ENCODE assay signal across 23 mouse cellular contexts in the genomic region with DNA sequence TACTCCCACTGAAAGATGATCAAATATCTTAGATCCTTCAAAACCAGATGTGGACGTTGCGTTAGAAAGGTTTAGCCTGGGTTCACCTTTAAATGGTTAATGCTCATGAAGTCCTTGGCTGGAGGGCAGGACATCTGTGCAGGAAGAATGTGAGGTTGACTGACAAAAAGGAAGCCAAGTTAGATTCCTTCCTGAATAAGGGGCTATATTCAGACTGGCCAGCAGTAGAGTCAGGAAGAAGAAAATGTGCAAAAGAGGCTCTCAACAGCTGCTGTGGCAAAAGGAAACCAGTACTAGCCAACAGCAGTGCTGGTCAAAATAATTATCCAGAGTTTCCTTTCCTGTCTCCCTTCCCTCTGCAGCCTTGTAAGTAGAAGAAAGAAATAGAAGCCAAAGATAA.
DNase-seq lines count a peak whose midpoint lies in the region; ATAC-seq and TF ChIP-seq lines count a peak whose summit lies in the region.
"Had no signal": no experiment of that assay in that cellular context is flagged by ENCODE, and none has a peak within 500 bp of the region (broad histone marks: within the 10 kb centered on the region; RNA-seq: fewer than 3 reads in every experiment).

No protein-coding gene starts in this region.

- TF ChIP-seq EP300 in heart, postnatal 0 days (IDR thresholded peaks at IDR 0.05; ENCODE audit: low read depth), result no peak

- no peaks in the 10 kb centered on the region for H3K36me3 ChIP-seq in kidney, postnatal 0 days (ENCODE audit: insufficient read depth, low read length)
- no peaks in the 10 kb centered on the region for H3K36me3 ChIP-seq in heart, postnatal 0 days (replicated peaks; ENCODE audit: control insufficient read depth, insufficient read depth, low read length)
- H3K36me3 ChIP-seq in liver, embryonic 11.5 days (ENCODE audit: control insufficient read depth, insufficient read depth, low read length), result no peaks in the 10 kb centered on the region
- H3K36me3 ChIP-seq: forebrain, embryonic 15.5 days; hindbrain, embryonic 12.5 days; limb, embryonic 12.5 days; liver, embryonic 12.5 days; midbrain, embryonic 12.5 days; neural tube, embryonic 15.5 days had no signal

- no peak for DNase-seq in gastrocnemius, adult 2 months
- no peak for DNase-seq in gastrocnemius, adult 8-10 months (ENCODE audit: low spot score in 2 of 2)
- peak; percentile 7 to 47 for DNase-seq in heart, adult 9 months (ENCODE audit: low spot score in 2 of 2)
- DNase-seq in heart, postnatal 25 days (ENCODE audit: low spot score), result no peak
- peak; percentile 15 for DNase-seq in kidney, postnatal 0 days (ENCODE audit: low spot score)
- no peak for DNase-seq in kidney, postnatal 25 days
- peak; percentile 8 for DNase-seq in heart, postnatal 0 days (ENCODE audit: low spot score)
- DNase-seq in liver, embryonic 11.5 days (ENCODE audit: low spot score), result no peak
- DNase-seq: adrenal gland, postnatal 14 days; cerebellum, adult 9-10 months; kidney, postnatal 10 days; lung, adult 18-20 months; right cerebral cortex, adult 18-20 months; right cerebral cortex, postnatal 4 days; thymus, adult 18-20 months; thymus, postnatal 36 days had no signal

- intact Hi-C loops in gastrocnemius, adult 2 months (cut with DNase I), result no loop called here
- intact Hi-C loops in heart, postnatal 25 days (cut with DNase I), result no loop called here

- no peaks in the 10 kb centered on the region for H3K27me3 ChIP-seq in kidney, postnatal 0 days (ENCODE audit: insufficient read depth, low read length)
- no peaks in the 10 kb centered on the region for H3K27me3 ChIP-seq in heart, postnatal 0 days (ENCODE audit: control insufficient read depth, insufficient read depth, low read length)
- no peaks in the 10 kb centered on the region for H3K27me3 ChIP-seq in liver, embryonic 11.5 days (replicated peaks; ENCODE audit: control insufficient read depth, insufficient read depth, low read length)
- H3K27me3 ChIP-seq: forebrain, embryonic 15.5 days; hindbrain, embryonic 12.5 days; limb, embryonic 12.5 days; liver, embryonic 12.5 days; midbrain, embryonic 12.5 days; neural tube, embryonic 15.5 days had no signal

- TF ChIP-seq CTCF in gastrocnemius, adult 2 months (IDR thresholded peaks at IDR 0.05), result no peak
- TF ChIP-seq CTCF in kidney, postnatal 0 days (IDR thresholded peaks at IDR 0.05; ENCODE audit: low read depth), result no peak
- TF ChIP-seq CTCF in heart, postnatal 0 days (IDR thresholded peaks at IDR 0.05; ENCODE audit: low read depth), result no peak

- 65% methylated on average over 2 of the region's 2 CpGs for WGBS in kidney, postnatal 0 days
- 66% methylated on average over 2 of the region's 2 CpGs for WGBS in heart, postnatal 0 days
- 61% methylated on average over 2 of the region's 2 CpGs for WGBS in liver, embryonic 11.5 days

- H3K4me1 ChIP-seq in kidney, postnatal 0 days (replicated peaks; ENCODE audit: insufficient read depth, low read length), result no peaks in the 10 kb centered on the region
- H3K4me1 ChIP-seq in heart, postnatal 0 days (ENCODE audit: control insufficient read depth, insufficient read depth), result no peaks in the 10 kb centered on the region
- H3K4me1 ChIP-seq in liver, embryonic 11.5 days (replicated peaks; ENCODE audit: control insufficient read depth, insufficient read depth, low read length), result no peaks in the 10 kb centered on the region
- H3K4me1 ChIP-seq: forebrain, embryonic 15.5 days; hindbrain, embryonic 12.5 days; liver, embryonic 12.5 days; midbrain, embryonic 12.5 days; neural tube, embryonic 15.5 days had no signal

- ATAC-seq in kidney, postnatal 0 days (replicated peaks; ENCODE audit: low FRiP score, low read depth), result no peak
- ATAC-seq in heart, postnatal 0 days (ENCODE audit: insufficient read depth, low read depth), result no peak
- ATAC-seq in liver, embryonic 11.5 days (replicated peaks; ENCODE audit: low FRiP score), result no peak
- ATAC-seq: CD4-positive, CD25-positive, alpha-beta regulatory T cell, adult 4 months; forebrain, embryonic 15.5 days; liver, embryonic 12.5 days had no signal

- H3K27ac ChIP-seq in gastrocnemius, adult 2 months, result peak overlapping the region; percentile 43
- no peak overlapping the region for H3K27ac ChIP-seq in kidney, postnatal 0 days
- no peak overlapping the region for H3K27ac ChIP-seq in heart, postnatal 0 days (ENCODE audit: low read depth)
- H3K27ac ChIP-seq in liver, embryonic 11.5 days (ENCODE audit: low read depth, low read length), result no peak overlapping the region
- H3K27ac ChIP-seq: forebrain, embryonic 15.5 days; hindbrain, embryonic 12.5 days; limb, embryonic 12.5 days; liver, embryonic 12.5 days; midbrain, embryonic 12.5 days; neural tube, embryonic 15.5 days had no signal

- H3K9ac ChIP-seq in kidney, postnatal 0 days (ENCODE audit: low read depth, low read length), result no peak overlapping the region
- no peak overlapping the region for H3K9ac ChIP-seq in heart, postnatal 0 days (replicated peaks; ENCODE audit: low read depth, low read length)
- H3K9ac ChIP-seq in liver, embryonic 11.5 days (ENCODE audit: low read depth, low read length), result no peak overlapping the region
- H3K9ac ChIP-seq: forebrain, embryonic 15.5 days; hindbrain, embryonic 12.5 days; limb, embryonic 12.5 days; liver, embryonic 12.5 days; midbrain, embryonic 12.5 days; neural tube, embryonic 15.5 days had no signal

- no peak overlapping the region for H3K4me2 ChIP-seq in kidney, postnatal 0 days (ENCODE audit: low read length)
- no peak overlapping the region for H3K4me2 ChIP-seq in heart, postnatal 0 days (ENCODE audit: low read depth, low read length)
- no peak overlapping the region for H3K4me2 ChIP-seq in liver, embryonic 11.5 days
- H3K4me2 ChIP-seq: forebrain, embryonic 15.5 days; hindbrain, embryonic 12.5 days; limb, embryonic 12.5 days; liver, embryonic 12.5 days; midbrain, embryonic 12.5 days; neural tube, embryonic 15.5 days had no signal

- no peak overlapping the region for H3K4me3 ChIP-seq in gastrocnemius, adult 2 months
- no peak overlapping the region for H3K4me3 ChIP-seq in kidney, postnatal 0 days (replicated peaks; ENCODE audit: low read depth, low read length)
- no peak overlapping the region for H3K4me3 ChIP-seq in heart, postnatal 0 days (ENCODE audit: low read depth, low read length)
- H3K4me3 ChIP-seq in liver, embryonic 11.5 days (ENCODE audit: low read depth, low read length), result no peak overlapping the region
- H3K4me3 ChIP-seq: forebrain, embryonic 15.5 days; hindbrain, embryonic 12.5 days; limb, embryonic 12.5 days; liver, embryonic 12.5 days; midbrain, embryonic 12.5 days; neural tube, embryonic 15.5 days had no signal

- no peaks in the 10 kb centered on the region for H3K9me3 ChIP-seq in kidney, postnatal 0 days (replicated peaks; ENCODE audit: low read length)
- no peaks in the 10 kb centered on the region for H3K9me3 ChIP-seq in heart, postnatal 0 days (replicated peaks; ENCODE audit: control insufficient read depth, low read length)
- no peaks in the 10 kb centered on the region for H3K9me3 ChIP-seq in liver, embryonic 11.5 days (ENCODE audit: control insufficient read depth, low read length)
- H3K9me3 ChIP-seq: forebrain, embryonic 15.5 days; hindbrain, embryonic 12.5 days; limb, embryonic 12.5 days; liver, embryonic 12.5 days; midbrain, embryonic 12.5 days; neural tube, embryonic 15.5 days had no signal

Comparison
In these comparisons a context has a peak if more than half of its experiments do, and no peak if none do; other contexts are left out.
1. DNase-seq: peak in heart, adult 9 months (2 of 2), kidney, postnatal 0 days (single experiment) and heart, postnatal 0 days (single experiment); none in gastrocnemius, adult 2 months (single experiment), gastrocnemius, adult 8-10 months (0 of 2), heart, postnatal 25 days (single experiment), kidney, postnatal 25 days (0 of 2) and liver, embryonic 11.5 days (single experiment).